Mouse (Mus musculus) testis, postnatal 14 days (tissue): ENCODE measurements at regions not wholly inside any gene's neighbourhood (a gene's known extent, or its start where the extent isn't known, plus 50 kb on each side); places are given as distances from the start of the nearest gene placed in this dataset.
A peak's percentile ranks its signal among the peaks of the same experiment; 100 is the strongest.

Experiments
- DNase-seq: peaks from one replicate; pipeline ENCODE4 v3.0.0; 2021; ENCODE audit warnings: low spot score

DNA sequence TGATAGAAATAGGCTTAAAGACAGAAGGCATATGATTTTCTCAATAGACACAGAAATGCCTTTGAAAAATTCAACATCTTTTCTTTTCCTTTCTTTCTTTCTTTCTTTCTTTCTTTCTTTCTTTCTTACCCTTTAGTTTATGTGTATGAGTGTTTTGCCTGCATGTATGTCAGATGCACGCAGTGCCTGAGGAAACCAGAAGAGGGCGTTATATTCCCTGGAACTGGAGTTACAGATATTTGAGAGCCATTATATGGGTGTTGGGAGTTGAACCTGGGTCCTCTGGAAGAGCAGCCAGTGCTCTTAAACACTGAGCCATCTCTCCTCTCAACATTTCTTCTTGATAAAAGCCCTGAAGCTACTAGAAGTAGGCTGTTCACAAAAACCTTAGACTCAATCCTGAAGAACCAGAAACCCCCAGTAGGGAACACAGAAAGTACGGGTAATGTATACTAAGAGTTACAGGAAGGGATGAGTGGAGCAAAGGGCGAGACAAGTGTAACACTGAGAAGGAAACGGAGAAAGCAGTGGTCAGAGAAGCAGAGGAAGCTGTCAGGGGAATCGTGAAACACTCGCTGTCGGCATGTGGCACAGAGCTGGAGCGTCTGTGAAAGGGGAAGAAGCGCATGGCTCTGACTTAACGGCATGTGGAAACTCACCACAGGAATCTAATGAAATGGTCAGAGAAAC is 2253.4 kb downstream of the 4930444P10Rik start:
- DNase-seq: peak; percentile 16

- DNase-seq: no peak
Observed at GRCm38 (mm10) chr1:13834860-13835840, 2258.0 kb downstream of the 4930444P10Rik start.

GRCm38 (mm10) chr1:13807786-13808185 is 2285.3 kb downstream of the 4930444P10Rik start:
- DNase-seq: no peak

GRCm38 (mm10) chr1:13800460-13800859 is 2292.7 kb downstream of the 4930444P10Rik start:
- no peak for DNase-seq

DNA sequence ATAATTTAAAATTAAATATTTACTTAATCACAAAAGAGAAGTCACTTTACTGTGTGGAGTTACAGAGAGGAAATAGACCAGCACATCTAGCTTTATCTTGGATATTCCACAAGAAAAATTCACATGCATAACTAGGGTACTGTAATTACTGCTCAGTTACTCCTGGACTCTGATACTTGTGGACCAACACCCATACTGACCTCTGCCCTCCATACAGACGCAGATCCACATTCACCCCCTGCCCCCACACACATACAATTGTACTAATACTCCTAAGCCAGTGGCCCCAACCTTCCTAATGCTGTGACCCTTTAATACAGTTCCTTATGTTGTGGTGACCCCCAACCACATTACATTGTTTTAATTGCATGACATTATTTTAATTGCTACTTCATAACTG is 2294.3 kb downstream of the 4930444P10Rik start:
- no peak for DNase-seq

- no peak for DNase-seq
Observed at GRCm38 (mm10) chr1:13795196-13795595, 2297.9 kb downstream of the 4930444P10Rik start.

- peak; percentile 19 for DNase-seq
Observed at GRCm38 (mm10) chr1:13789318-13790085, 2303.6 kb downstream of the 4930444P10Rik start.

GRCm38 (mm10) chr1:13787016-13787415 is 2306.1 kb downstream of the 4930444P10Rik start:
- DNase-seq: no peak

DNA sequence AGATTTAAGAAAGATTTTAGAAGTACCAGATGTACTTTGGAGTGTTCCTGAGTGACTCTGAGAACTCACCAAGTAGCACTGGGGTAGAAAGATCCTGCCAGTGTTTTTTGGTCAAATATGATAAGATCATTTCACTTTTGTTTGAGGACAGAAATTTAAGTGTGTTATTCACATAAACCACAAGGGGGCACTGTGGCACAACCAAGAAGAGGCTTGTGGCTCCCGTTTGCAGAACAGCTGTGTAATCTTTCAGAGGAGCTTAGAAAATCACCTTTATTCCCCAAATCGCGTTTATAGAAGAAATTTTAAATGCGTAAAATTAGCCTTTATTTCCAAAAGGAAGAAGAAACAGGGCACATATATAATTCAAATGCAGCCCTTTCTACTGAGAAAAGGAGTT is 2308.7 kb downstream of the 4930444P10Rik start:
- no peak for DNase-seq

GRCm38 (mm10) chr1:13782633-13783032 is 2310.5 kb downstream of the 4930444P10Rik start:
- DNase-seq: no peak

DNA sequence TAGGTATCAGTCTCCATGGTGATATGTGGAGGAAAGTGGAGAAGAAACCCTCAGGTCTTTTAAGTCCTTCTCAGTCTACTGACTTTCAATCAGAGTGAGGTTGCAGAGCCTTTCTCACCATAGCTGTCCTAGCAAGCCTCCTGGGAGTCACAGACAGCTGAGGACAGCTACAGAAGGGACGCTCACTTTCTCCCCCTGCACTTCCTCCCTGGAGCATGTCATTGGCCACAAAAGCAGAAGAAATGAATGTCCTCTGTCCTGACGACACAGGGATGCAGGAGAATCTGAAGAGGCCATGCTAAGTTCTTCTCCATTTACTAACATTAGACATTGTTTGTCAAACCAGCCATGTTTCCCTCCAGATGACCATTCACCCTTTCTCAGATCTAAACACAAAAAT is 2321.0 kb downstream of the 4930444P10Rik start:
- DNase-seq: no peak

GRCm38 (mm10) chr1:13771014-13771463 is 2322.1 kb downstream of the 4930444P10Rik start:
- DNase-seq: no peak

DNA sequence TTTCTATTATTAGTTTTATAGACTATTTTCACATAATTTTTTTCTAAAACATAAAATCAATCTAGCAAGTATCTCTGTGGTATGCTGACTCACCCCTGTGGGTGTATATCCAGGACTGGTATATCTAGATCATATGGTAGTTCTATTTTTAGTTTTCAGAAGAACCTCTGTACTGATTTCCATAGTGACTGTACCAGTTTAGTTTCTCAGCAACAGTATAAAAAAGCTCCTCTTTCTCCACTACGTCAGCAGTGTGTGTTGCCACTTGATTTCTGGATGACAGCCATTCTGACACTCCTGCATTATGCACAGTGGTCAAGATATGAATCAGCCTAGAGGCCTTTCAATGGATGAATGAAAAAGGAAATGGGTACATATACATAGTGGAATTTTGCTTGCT is 2338.6 kb downstream of the A830018L16Rik start:
- DNase-seq: no peak

DNA sequence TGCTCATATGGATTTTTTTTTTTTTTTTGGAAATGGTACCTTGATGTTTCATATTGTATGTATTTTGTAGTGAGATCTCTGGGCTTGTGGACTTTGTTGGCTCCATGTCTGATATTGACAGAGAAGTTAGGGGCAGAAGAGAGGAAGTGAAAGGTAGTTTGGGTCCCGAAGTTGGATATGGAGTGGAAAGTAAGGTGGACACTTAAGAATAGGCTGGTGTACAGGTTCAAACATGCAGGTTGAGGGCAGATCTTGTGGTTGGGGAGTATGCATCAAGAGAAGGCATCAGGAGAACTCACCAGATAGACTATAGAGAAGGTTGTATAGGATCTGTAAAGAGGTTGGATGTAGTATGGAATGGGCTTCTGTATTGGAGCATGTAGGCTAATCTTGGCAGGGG is 2337.5 kb downstream of the A830018L16Rik start:
- no peak for DNase-seq
